Mouse (Mus musculus) neural tube, embryonic 13.5 days (tissue): Measurements from ENCODE around the gene Wwox. TPM values are rescaled to one million over a fixed set of nuclear protein-coding genes. Genes with fewer than 3 reads are reported as not detected.

Experiments used
- ATAC-seq: fragments of 200-750 bp; cut with Nextera tagmentation; 2 replicates; pipeline ENCODE4 v1.8.0; 2017; ENCODE audit warnings: low read depth, mild to moderate bottlenecking, moderate TSS enrichment, moderate library complexity
- H3K27ac ChIP-seq: fragments of 300-500 bp; sonication (generic); replicated peaks from 2 replicates; pipeline ENCODE4 v1.5.1; 2015; ENCODE audit warnings: moderate library complexity, mild to moderate bottlenecking, inconsistent platforms
- H3K27me3 ChIP-seq: fragments of 300-500 bp; sonication (generic); 2 replicates; pipeline ENCODE4 v1.6.1; 2015; ENCODE audit warnings: mild to moderate bottlenecking, inconsistent platforms
- H3K36me3 ChIP-seq: fragments of 300-500 bp; sonication (generic); 2 replicates; pipeline ENCODE4 v1.6.1; 2015; ENCODE audit warnings: mild to moderate bottlenecking, inconsistent platforms
- H3K4me1 ChIP-seq: fragments of 300-500 bp; sonication (generic); replicated peaks from 2 replicates; pipeline ENCODE4 v1.6.1; 2015; ENCODE audit warnings: inconsistent platforms
- H3K4me2 ChIP-seq: fragments of 300-500 bp; sonication (generic); 2 replicates; pipeline ENCODE4 v1.6.1; 2015; ENCODE audit warnings: inconsistent platforms, mild to moderate bottlenecking, moderate library complexity
- H3K4me3 ChIP-seq: fragments of 300-500 bp; sonication (generic); 2 replicates; pipeline ENCODE4 v1.5.1; 2015; ENCODE audit warnings: mild to moderate bottlenecking, inconsistent platforms
- H3K9ac ChIP-seq: fragments of 300-500 bp; sonication (generic); 2 replicates; pipeline ENCODE4 v1.6.1; 2015; ENCODE audit warnings: moderate library complexity, mild to moderate bottlenecking, inconsistent platforms
- H3K9me3 ChIP-seq: fragments of 300-500 bp; sonication (generic); 2 replicates; pipeline ENCODE4 v1.6.1; 2016; ENCODE audit warnings: inconsistent platforms
- WGBS: fragments of 180-500 bp; shearing (Covaris S2); methylation state at CpG from one replicate; pipeline ENCODE4 v1.1.7; 2015; 5-methylcytosine and 5-hydroxymethylcytosine counted together
- polyA plus RNA-seq: library from polyadenylated mRNA; unstranded; fragments of >200 nt; fragmentation: Nextera tagmentation; extraction: Ambion mirVana; gene quantifications from 2 replicates; pipeline ENCODE4 v1.2.1, GENCODE M21; 2015

Gene Wwox
- polyA plus RNA-seq = 12.8 and 13.6 TPM in 2 replicates

DNA sequence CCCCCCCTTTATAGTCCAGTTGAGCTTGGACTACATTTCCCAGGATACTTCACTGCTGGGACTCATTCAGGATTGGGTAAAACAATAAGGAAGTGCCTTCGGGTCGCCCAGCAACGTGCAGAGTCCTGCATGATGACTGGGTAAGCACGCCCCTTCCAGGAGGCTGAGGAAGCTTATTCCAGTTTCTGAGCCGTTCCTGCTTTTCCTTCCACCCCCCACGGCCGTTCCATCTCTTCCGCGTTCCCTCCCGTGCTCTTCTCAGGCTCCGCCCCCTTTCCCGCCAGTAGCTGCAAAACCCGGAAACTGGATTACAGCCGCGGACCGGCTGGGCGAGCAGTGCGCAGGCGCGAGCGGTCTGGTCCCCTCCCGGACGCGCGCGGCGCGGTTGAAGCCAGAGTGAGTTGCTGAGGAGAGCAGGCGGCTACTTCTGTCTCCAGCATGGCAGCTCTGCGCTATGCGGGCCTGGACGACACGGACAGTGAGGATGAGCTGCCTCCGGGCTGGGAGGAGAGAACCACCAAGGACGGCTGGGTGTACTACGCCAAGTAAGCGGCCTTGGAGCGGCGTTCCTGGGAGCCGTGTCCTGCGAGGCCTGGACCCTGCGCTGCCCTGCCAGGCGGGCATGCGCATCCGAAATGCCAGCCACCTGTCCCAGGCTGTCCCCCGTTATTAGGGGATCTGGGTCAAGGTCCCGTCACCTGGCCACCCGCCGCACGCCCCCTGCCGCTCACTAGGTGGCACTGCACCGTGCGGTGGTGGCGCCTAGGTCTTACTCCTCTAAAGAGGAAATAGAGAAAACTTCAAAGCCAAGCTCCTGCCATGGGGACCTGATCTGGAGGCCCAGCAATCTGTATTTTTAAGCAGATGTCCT lies at the start of gene Wwox:
TSS of gene Wwox (plus strand) at position 322 of the 871 bp plus-strand sequence.
- peak; percentile 99 for ATAC-seq
- H3K27me3 ChIP-seq = no peaks in the 10 kb centered on the region
- WGBS = under 1% methylated on average over 54 of the region's 54 CpGs

DNA sequence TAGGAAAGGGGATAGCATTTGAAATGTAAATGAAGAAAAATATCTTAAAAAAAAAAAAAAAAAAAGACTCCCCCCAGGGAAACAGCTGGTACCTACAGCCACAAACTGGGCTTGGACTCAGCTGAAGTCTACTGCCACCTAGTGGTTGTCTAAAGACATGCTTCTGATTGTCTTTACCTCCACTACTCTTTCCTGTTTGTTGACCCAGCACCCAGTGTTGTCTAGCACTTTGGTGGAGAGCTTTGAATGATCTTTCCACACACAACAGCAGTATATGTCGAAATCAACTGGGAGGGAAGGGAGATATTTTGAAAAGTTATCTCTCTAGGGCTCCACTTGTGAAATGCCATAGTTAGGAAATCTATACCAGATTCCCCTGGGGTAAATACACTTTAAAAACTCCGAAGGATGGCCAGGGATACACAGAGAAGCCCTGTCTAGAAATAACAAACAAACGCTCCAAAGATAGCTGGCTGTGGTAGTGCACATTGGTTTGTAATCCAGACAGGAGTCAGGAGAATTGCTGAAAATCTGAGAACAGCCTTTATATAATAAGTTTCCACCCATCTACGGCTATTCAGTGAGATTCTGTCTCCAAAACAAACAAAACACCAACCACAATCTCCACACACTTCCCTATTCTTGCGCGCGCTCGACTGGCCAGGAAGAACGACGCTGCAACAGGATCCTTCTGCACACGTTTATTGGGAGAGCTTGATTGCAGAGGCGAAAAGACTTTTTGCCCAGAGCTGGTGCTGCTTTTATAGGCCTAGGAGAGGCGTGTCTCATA lies 48.8 kb upstream of the Wwox start:
- WGBS = 89% methylated on average over 11 of the region's 13 CpGs
- Histone ChIP-seq H3K27me3 (no peaks in the 10 kb centered on the region), H3K9me3 (no peaks in the 10 kb centered on the region), H3K4me1 (no peaks in the 10 kb centered on the region), H3K27ac (no peak overlapping the region), H3K36me3 (no peaks in the 10 kb centered on the region), H3K4me2 (no peak overlapping the region), H3K4me3 (no peak overlapping the region), H3K9ac (no peak overlapping the region)
- ATAC-seq = no peak

More for the DNA sequence above, at the start of gene Wwox:
- peak within 1 kb of the TSS; percentile 69 for H3K27ac ChIP-seq
- H3K4me3 ChIP-seq = peak within 1 kb of the TSS; percentile 57
- H3K9ac ChIP-seq = peak within 1 kb of the TSS; percentile 67
- peak within 1 kb of the TSS; percentile 67 for H3K4me2 ChIP-seq
- no peaks in the 10 kb centered on the region for H3K36me3 ChIP-seq
- H3K4me1 ChIP-seq = peaks cover 16% of the 10 kb centered on the region
- no peaks in the 10 kb centered on the region for H3K9me3 ChIP-seq

DNA sequence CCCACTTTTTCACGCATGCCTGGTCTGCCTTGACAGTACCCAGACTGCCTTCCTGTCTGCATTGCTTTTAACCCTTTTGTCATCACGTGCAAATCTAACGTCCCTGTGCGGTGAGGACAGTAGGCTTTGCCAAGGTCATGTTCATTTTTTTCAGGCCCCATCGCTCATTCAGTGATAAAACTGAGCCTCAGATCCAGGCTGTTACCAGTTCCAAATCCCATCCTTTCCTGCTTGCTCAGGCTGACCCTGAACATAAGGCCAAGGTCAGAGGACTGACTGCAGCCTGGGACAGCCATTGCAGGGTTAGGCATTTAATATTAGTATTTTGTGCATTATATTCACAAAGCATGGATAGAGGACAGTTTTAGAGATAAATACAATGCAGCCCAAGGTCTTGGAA lies 41.1 kb upstream of the Wwox start:
- WGBS = 88% methylated on average over 5 of the region's 5 CpGs
- Histone ChIP-seq H3K9ac (no peak overlapping the region), H3K9me3 (no peaks in the 10 kb centered on the region), H3K4me2 (no peak overlapping the region), H3K4me3 (no peak overlapping the region), H3K27ac (no peak overlapping the region), H3K36me3 (no peaks in the 10 kb centered on the region), H3K27me3 (no peaks in the 10 kb centered on the region), H3K4me1 (no peaks in the 10 kb centered on the region)
- no peak for ATAC-seq

DNA sequence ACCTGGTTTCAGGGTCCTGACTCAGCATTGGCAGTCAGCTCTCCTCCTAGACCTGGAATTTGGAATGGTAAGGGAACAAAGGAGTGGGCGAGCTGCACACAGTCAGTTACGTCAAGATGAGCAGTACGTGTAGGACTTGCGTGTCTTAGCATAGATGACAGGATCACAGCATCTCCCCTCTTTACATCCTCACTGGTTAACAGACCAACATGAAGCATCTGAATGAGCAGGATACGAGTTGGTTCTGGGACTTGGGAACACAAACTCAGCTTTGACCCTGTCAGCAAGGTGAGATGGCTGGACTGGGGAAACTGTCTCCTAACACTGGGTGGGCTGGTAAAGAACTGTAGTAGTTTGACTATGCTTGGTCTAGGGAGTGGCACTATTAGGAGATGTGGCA lies 40.2 kb upstream of the Wwox start:
- Histone ChIP-seq H3K36me3 (no peaks in the 10 kb centered on the region), H3K27ac (no peak overlapping the region), H3K27me3 (no peaks in the 10 kb centered on the region), H3K4me3 (no peak overlapping the region), H3K9ac (no peak overlapping the region), H3K9me3 (no peaks in the 10 kb centered on the region), H3K4me2 (no peak overlapping the region), H3K4me1 (no peaks in the 10 kb centered on the region)
- no peak for ATAC-seq
- 97% methylated on average over 5 of the region's 5 CpGs for WGBS

DNA sequence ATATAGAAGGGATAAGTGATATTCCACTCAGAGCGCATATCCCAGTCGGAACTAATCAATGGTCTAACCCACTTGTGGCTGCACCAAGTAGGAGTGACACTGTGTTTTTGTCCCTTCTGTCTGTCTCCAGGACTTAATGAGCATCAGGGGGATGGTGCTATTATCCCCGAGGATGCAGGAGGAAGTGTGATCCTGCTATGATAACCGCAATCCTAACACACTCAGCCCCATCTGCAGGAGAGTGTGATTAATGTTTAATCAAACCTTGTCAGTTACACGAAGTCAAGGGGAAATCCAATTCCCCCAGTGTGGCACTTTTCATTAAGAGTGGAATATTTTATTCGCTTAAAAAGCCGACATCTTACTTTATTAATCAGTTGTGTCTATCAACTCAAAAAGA lies 37.8 kb upstream of the Wwox start:
- WGBS = 44% methylated on average over 7 of the region's 7 CpGs

DNA sequence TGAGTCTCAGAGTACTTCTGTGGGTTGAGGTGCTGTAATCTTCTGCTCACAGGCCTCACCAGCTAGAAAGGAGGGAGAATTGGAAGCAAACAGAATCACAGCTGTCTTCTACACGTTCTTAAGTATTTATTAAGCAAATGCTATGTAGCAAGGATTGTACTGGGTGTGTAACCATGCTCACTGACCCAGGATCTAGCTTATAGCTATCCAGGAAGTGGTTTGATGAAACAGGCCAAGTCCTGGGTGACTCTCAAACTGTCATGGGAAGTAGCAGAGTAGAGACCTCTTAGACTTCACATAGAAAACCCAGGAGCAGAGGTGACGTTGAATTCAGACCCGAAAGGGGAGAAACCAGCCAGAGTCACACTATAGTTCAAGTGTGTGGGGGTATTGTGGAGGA lies 28.0 kb upstream of the Wwox start:
- H3K9ac ChIP-seq = no peak overlapping the region
- no peak overlapping the region for H3K27ac ChIP-seq
- no peak for ATAC-seq
- 81% methylated on average over 3 of the region's 3 CpGs for WGBS
- H3K27me3 ChIP-seq = no peaks in the 10 kb centered on the region
- H3K36me3 ChIP-seq = no peaks in the 10 kb centered on the region
- no peak overlapping the region for H3K4me3 ChIP-seq
- no peak overlapping the region for H3K4me2 ChIP-seq
- H3K4me1 ChIP-seq = no peaks in the 10 kb centered on the region
- H3K9me3 ChIP-seq = no peaks in the 10 kb centered on the region

More for the DNA sequence above, 37.8 kb upstream of the Wwox start:
- no peak for ATAC-seq
- H3K27ac ChIP-seq = no peak overlapping the region
- H3K9me3 ChIP-seq = no peaks in the 10 kb centered on the region
- H3K4me1 ChIP-seq = no peaks in the 10 kb centered on the region
- H3K36me3 ChIP-seq = no peaks in the 10 kb centered on the region
- H3K4me2 ChIP-seq = no peak overlapping the region
- H3K27me3 ChIP-seq = no peaks in the 10 kb centered on the region
- no peak overlapping the region for H3K9ac ChIP-seq
- H3K4me3 ChIP-seq = no peak overlapping the region

DNA sequence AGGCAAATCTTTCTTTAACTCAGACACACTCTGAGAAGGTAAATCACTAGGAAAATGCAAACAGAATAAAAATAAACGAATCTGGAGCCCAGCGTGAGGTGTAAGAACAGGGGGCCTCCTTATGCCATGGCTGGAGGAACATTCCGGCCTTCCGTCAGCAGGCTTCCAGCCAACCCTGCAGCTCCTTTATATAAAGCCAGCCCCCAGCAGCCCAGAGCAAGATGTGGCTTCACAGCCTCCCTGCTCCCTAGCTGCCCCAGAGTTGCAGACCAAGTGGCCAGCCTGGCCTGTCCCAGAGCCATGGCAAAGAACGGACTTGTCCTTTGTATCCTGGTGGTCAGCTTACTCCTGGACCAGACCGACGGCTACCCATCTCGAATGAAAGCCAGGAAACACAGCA lies 21.7 kb upstream of the Wwox start, which contains the start of gene Clec3a:
TSS of gene Clec3a (plus strand) at position 301 of the 400 bp plus-strand sequence.
- no peak for ATAC-seq
- no peaks in the 10 kb centered on the region for H3K36me3 ChIP-seq
- no peaks in the 10 kb centered on the region for H3K9me3 ChIP-seq

DNA sequence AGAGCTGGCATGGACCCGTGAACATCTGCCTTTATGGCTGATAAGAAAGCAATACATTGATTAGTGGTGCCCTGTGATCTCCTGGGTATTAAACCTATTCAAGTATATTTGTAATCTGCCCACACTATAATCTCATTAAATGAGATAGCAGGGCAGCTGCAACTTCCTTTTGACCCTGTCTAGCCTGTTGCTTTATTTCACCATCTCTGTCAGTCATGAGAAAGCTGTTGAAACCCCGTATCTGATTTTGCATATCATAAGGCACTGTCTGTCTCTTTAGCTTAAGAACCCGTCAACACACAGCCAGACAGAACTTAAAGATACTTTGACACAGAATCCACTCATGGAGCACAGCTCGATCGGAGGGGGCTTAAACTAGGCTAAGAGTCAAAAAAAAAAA lies 21.0 kb upstream of the Wwox start:
- no peak overlapping the region for H3K4me3 ChIP-seq
- H3K4me1 ChIP-seq = no peaks in the 10 kb centered on the region
- H3K9ac ChIP-seq = no peak overlapping the region
- 86% methylated on average over 5 of the region's 5 CpGs for WGBS
- no peak for ATAC-seq
- no peak overlapping the region for H3K27ac ChIP-seq
- no peaks in the 10 kb centered on the region for H3K36me3 ChIP-seq
- no peaks in the 10 kb centered on the region for H3K9me3 ChIP-seq
- no peaks in the 10 kb centered on the region for H3K27me3 ChIP-seq
- H3K4me2 ChIP-seq = no peak overlapping the region

More for the DNA sequence above, 21.7 kb upstream of the Wwox start, which contains the start of gene Clec3a:
- H3K9ac ChIP-seq = no peak within 1 kb of the TSS
- H3K4me3 ChIP-seq = no peak within 1 kb of the TSS
- no peak within 1 kb of the TSS for H3K27ac ChIP-seq
- H3K4me2 ChIP-seq = no peak within 1 kb of the TSS
- no peaks in the 10 kb centered on the region for H3K27me3 ChIP-seq
- H3K4me1 ChIP-seq = no peaks in the 10 kb centered on the region
- 86% methylated on average over 8 of the region's 8 CpGs for WGBS

DNA sequence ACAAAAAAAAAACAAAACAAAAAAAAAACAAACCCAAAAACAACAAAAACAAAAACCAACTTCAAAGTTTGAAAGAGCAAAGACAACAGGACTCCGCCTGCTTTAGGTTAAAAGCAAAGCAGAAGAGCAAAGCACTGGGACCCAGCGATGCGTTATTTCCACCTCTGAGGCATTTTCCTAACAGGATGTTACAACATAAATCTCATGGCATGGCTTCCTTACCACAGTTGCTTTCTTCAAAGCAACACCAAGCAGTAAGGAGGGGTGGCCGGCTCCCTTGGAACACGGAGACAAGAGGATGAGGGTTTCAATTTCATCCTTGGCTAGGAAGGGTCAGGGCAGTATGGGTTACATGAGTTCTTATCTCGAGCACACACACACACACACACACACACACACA lies 20.6 kb upstream of the Wwox start:
- Histone ChIP-seq H3K4me1 (no peaks in the 10 kb centered on the region), H3K27ac (no peak overlapping the region), H3K4me2 (no peak overlapping the region), H3K27me3 (no peaks in the 10 kb centered on the region), H3K9me3 (no peaks in the 10 kb centered on the region), H3K4me3 (no peak overlapping the region), H3K36me3 (no peaks in the 10 kb centered on the region), H3K9ac (no peak overlapping the region)
- 70% methylated on average over 6 of the region's 6 CpGs for WGBS
- no peak for ATAC-seq

DNA sequence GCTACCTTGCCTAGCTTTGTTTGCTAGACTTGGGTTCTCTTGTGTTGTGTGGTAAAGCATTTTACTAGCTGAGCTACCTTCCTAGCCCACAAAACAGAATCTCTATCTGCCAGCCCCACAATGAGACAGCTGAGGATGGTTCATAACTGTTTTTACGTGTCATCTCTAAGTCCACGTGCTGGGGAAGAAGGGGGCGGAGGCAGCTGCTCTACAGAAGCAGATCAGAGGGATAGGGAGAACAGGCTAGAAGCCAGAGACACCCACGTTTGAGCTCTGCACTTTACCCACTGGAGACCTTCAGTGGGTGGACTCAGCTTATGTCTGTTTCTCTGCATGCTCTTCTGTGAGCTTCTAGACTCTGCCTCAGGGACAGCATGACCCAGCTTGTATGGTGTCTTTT lies 17.9 kb upstream of the Wwox start:
- H3K27me3 ChIP-seq = no peaks in the 10 kb centered on the region
- H3K9me3 ChIP-seq = no peaks in the 10 kb centered on the region
- no peak for ATAC-seq
- no peaks in the 10 kb centered on the region for H3K36me3 ChIP-seq
- no peak overlapping the region for H3K4me3 ChIP-seq
- H3K4me1 ChIP-seq = no peaks in the 10 kb centered on the region
- H3K27ac ChIP-seq = no peak overlapping the region
- no peak overlapping the region for H3K9ac ChIP-seq
- no peak overlapping the region for H3K4me2 ChIP-seq
- 77% methylated on average over 4 of the region's 4 CpGs for WGBS

DNA sequence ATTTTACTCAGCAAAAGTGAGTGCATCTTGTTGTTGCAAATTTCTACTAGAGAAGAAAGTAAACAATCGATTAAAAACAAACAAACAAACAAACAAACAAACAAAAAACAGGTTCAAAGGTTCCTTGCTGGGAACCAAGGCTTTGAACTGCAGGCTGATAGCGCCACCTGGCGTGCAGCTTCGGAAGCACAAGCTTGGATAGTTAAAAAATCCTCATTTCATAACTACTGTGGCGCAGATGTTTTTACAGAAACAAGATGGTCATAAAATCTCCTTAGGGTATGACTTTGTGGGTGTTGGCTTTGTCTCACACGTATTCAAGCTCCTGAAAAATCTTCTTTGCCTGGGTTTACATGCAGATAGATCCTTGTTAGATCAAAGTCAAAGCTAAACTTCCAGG lies 1.2 kb upstream of the Wwox start:
- no peak overlapping the region for H3K27ac ChIP-seq
- H3K36me3 ChIP-seq = no peaks in the 10 kb centered on the region
- no peak overlapping the region for H3K4me2 ChIP-seq
- no peak for ATAC-seq
- no peaks in the 10 kb centered on the region for H3K27me3 ChIP-seq
- 10% methylated on average over 6 of the region's 6 CpGs for WGBS
- peaks cover 16% of the 10 kb centered on the region for H3K4me1 ChIP-seq
- H3K9me3 ChIP-seq = no peaks in the 10 kb centered on the region
- no peak overlapping the region for H3K4me3 ChIP-seq
- H3K9ac ChIP-seq = no peak overlapping the region

DNA sequence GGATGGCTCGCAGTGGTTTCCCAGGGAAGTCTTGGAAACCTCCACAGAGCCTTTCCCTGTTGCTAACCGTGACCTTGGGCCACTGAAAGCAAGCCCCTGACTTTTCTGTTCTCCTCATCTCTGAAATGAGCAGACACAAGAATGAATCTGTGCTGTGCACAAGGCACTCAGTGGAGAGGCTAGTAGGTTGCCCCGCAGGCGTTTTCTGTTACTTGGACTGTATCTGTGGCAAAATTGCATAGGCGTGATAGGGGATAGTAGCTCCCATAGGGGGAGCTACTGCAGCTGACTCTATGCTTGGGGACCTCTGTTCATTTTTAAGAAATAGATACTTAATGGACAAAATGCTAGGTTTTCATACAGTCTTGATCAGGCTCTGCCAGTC lies 742 bp downstream of the Wwox start:
- Histone ChIP-seq H3K4me1 (peaks cover 16% of the 10 kb centered on the region), H3K9me3 (no peaks in the 10 kb centered on the region), H3K36me3 (no peaks in the 10 kb centered on the region), H3K9ac (peak overlapping the region; percentile 67), H3K4me3 (peak overlapping the region; percentile 57), H3K27me3 (no peaks in the 10 kb centered on the region), H3K27ac (peak overlapping the region; percentile 69), H3K4me2 (peak overlapping the region; percentile 67)
- ATAC-seq = no peak
- WGBS = 25% methylated on average over 5 of the region's 5 CpGs
